Mouse (Mus musculus) kidney, adult 2 months (tissue): Measurements from ENCODE around the gene Sytl2.
A peak's percentile ranks its signal among the peaks of the same experiment; 100 is the strongest.

Experiments used
- CTCF ChIP-seq: fragments of 200-500 bp; conservative IDR thresholded peaks from 2 replicates; pipeline ENCODE4 v1.5.1; 2011; ENCODE audit warnings: low read depth, mild to moderate bottlenecking, control low read depth, low read length, moderate library complexity, mixed read lengths; ENCODE audit not compliant: insufficient read depth, insufficient read length
- POLR2A ChIP-seq: fragments of 200-500 bp; IDR thresholded peaks from one replicate; pipeline ENCODE4 v1.6.1; 2011; ENCODE audit warnings: low read depth, low read length, control low read depth

DNA sequence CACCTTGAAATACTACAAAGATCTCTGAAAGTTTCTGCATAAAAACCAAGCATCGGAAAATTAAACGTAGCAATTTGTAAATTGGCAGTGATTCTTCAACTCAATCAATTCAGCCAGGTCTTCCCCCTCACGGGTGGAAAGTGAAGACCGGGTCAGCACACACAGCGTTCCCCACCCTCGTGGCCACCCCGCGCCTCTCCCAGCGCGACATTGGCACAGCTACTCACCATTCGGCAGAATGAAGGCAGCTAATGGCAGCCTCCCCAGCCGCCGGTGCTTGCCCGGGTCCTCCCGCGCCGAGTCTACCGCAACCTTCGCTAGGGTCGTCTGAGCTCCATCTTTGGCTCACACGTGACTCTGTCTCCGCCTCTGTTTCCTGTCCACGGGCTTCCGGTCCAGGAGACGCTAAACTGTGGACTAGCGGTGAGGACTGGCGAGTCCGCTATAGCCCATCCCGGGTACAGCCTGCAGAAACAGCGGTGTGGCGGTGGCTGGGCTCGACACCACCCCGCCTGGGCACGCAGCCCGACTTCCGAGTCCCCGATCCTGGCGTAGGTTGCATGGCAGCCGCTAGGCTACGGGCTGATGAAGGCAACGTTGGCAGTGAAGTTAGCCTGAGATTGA, 154.9 kb downstream of the Sytl2 start, which contains the start of gene Tmem126a:
- TF ChIP-seq CTCF, result peak; percentile 35
- TF ChIP-seq POLR2A, result peak; percentile 84
